Mouse (Mus musculus) midbrain, embryonic 12.5 days (tissue): ENCODE data around the gene Lyzl6. TPM values are rescaled to one million over a fixed set of nuclear protein-coding genes. Genes with fewer than 3 reads are reported as not detected.
"Not testable (repeated sequence)": the region's sequence is repeated elsewhere in the genome, so short reads cannot be mapped to it uniquely, and the experiment has no call there.

Source experiments
- ATAC-seq: fragments of 200-750 bp; cut with Nextera tagmentation; 2 replicates; pipeline ENCODE4 v1.8.0; 2017; ENCODE audit warnings: low read depth, moderate TSS enrichment, moderate library complexity; ENCODE audit not compliant: low FRiP score
- H3K27ac ChIP-seq: fragments of 300-500 bp; sonication (generic); replicated peaks from 2 replicates; pipeline ENCODE4 v1.5.1; 2016; ENCODE audit warnings: mild to moderate bottlenecking
- H3K27me3 ChIP-seq: fragments of 300-500 bp; sonication (generic); 2 replicates; pipeline ENCODE4 v1.6.1; 2016; ENCODE audit warnings: mild to moderate bottlenecking
- H3K36me3 ChIP-seq: fragments of 300-500 bp; sonication (generic); 2 replicates; pipeline ENCODE4 v1.6.1; 2016
- H3K4me1 ChIP-seq: fragments of 300-500 bp; sonication (generic); 2 replicates; pipeline ENCODE4 v1.6.1; 2016
- H3K4me2 ChIP-seq: fragments of 300-500 bp; sonication (generic); replicated peaks from 2 replicates; pipeline ENCODE4 v1.6.1; 2016; ENCODE audit warnings: mild to moderate bottlenecking, moderate library complexity
- H3K4me3 ChIP-seq: fragments of 300-500 bp; sonication (generic); 2 replicates; pipeline ENCODE4 v1.5.1; 2016; ENCODE audit warnings: mild to moderate bottlenecking
- H3K9ac ChIP-seq: fragments of 300-500 bp; sonication (generic); replicated peaks from 2 replicates; pipeline ENCODE4 v1.6.1; 2016; ENCODE audit warnings: mild to moderate bottlenecking, moderate library complexity
- H3K9me3 ChIP-seq: fragments of 300-500 bp; sonication (generic); 2 replicates; pipeline ENCODE4 v1.6.1; 2016; ENCODE audit warnings: mild to moderate bottlenecking
- WGBS: fragments of 180-500 bp; shearing (Covaris S2); methylation state at CpG from one replicate; pipeline ENCODE4 v1.1.7; 2016; 5-methylcytosine and 5-hydroxymethylcytosine counted together
- polyA plus RNA-seq: library from polyadenylated mRNA; unstranded; fragments of >200 nt; fragmentation: Nextera tagmentation; extraction: Ambion mirVana; gene quantifications from 2 replicates; pipeline ENCODE4 v1.2.1, GENCODE M21; 2016

The Lyzl6 gene
- not detected in 2 replicates for polyA plus RNA-seq

- Histone ChIP-seq H3K27me3 (peaks cover 30% of the 10 kb centered on the region), H3K9ac (no peak within 1 kb of the TSS), H3K36me3 (no peaks in the 10 kb centered on the region), H3K4me3 (no peak within 1 kb of the TSS), H3K4me2 (peak within 1 kb of the TSS; percentile 24; the same call in 1 of the 2 replicates), H3K4me1 (no peaks in the 10 kb centered on the region), H3K9me3 (no peaks in the 10 kb centered on the region), H3K27ac (no peak within 1 kb of the TSS)
- ATAC-seq = no peak
- 82% methylated on average over 3 of the region's 3 CpGs for WGBS
Measured at GRCm38 (mm10) chr11:103638790-103639189, at the start of gene Lyzl6. Lyzl6 (minus strand) TSS chr11:103638890.

DNA sequence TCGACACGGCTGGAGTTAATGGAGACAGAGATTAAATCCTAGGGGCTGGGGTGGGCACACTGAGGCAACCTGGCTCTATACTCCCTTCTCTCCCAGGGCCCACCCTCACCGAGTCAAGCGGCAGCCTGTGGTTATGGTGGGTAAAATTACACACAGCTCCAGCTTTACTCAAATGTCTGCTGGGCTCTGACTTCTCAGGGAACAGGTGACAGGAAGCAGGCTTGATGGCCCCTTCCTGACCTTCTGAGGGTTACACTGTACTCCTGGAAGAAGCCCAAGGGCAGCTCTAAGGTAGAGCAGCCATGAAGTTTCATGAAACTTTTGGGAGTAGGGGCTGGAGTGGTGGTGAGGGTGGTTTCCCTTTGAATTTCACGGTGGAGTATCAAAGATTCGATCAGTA is 48.0 kb upstream of the Lyzl6 start:
- 91% methylated on average over 6 of the region's 6 CpGs for WGBS
- no peaks in the 10 kb centered on the region for H3K9me3 ChIP-seq
- H3K27ac ChIP-seq = no peak overlapping the region
- H3K4me1 ChIP-seq = 0 out of 2 replicates have a peak, but pooled peaks cover 11% of the 10 kb centered on the region
- H3K4me3 ChIP-seq = no peak overlapping the region
- H3K27me3 ChIP-seq = no peaks in the 10 kb centered on the region
- no peak overlapping the region for H3K9ac ChIP-seq
- peaks cover 66% of the 10 kb centered on the region for H3K36me3 ChIP-seq
- H3K4me2 ChIP-seq = no peak overlapping the region
- no peak for ATAC-seq

GRCm38 (mm10) chr11:103685261-103685736 is 46.6 kb upstream of the Lyzl6 start:
- Histone ChIP-seq H3K4me3 (no peak overlapping the region), H3K27me3 (no peaks in the 10 kb centered on the region), H3K36me3 (peaks cover 79% of the 10 kb centered on the region), H3K9me3 (no peaks in the 10 kb centered on the region), H3K9ac (no peak overlapping the region), H3K4me1 (0 out of 2 replicates have a peak, but pooled peaks cover 9% of the 10 kb centered on the region), H3K27ac (no peak overlapping the region), H3K4me2 (no peak overlapping the region)
- WGBS = 88% methylated on average over 7 of the region's 7 CpGs
- no peak for ATAC-seq

DNA sequence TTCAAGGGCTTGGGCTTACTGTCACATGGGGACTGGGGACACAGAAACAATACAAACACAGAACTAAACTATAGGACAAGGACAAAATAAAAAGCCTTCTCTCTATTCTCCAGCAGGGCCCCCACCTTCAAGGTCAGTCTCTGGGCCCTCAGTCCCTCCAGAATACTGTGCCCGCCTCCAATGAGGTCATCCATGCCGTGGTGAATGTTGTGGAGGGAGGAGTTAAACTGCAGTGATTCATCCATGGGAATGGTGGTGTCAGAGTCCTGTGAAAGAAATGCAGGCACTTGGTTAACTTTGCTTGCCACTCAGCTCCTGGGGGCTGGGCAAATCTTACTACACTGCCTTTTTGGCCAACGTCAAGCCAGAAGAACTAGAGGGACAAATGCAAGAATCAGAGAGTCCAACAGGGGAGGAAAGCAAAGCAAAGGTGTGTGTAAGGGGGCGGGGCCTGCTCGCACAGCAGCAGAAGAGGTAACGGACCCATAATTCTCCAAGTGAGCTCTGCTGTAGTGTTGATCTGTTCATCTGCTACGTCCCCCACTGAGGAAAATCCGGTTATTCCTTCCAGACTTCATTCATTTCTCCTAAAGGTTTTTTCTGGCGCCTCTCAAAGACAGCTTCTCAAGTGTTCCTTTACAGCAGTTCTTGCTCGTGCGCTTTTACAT is 45.1 kb upstream of the Lyzl6 start:
- H3K9me3 ChIP-seq = no peaks in the 10 kb centered on the region
- no peak overlapping the region for H3K4me3 ChIP-seq
- H3K27ac ChIP-seq = no peak overlapping the region
- ATAC-seq = no peak
- 83% methylated on average over 11 of the region's 11 CpGs for WGBS
- no peaks in the 10 kb centered on the region for H3K4me1 ChIP-seq
- H3K4me2 ChIP-seq = no peak overlapping the region
- peaks cover 91% of the 10 kb centered on the region for H3K36me3 ChIP-seq
- H3K27me3 ChIP-seq = no peaks in the 10 kb centered on the region
- no peak overlapping the region for H3K9ac ChIP-seq

DNA sequence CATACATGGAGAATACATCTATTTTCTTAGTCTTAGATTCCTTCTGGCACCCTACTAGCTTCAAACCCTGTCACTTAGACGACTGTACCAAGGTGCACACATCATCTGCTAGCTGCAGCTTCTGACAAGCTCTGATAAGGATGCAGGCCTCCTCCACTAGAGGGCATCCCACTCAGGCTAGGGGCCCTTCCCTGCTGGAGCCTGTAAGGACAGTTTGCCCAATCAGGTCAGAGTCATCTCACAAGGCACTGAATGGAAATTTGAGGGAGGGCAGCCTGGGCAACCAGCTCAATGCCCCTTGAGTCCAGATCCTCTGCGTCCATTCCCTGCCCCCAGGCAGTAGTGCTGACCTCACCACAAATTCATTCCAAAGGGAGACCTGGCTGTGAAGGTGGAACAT is 38.4 kb upstream of the Lyzl6 start:
- H3K27me3 ChIP-seq, H3K9me3 ChIP-seq, H3K27ac ChIP-seq, H3K9ac ChIP-seq, ATAC-seq, H3K4me2 ChIP-seq, H3K4me1 ChIP-seq, H3K4me3 ChIP-seq: not testable (repeated sequence)
- peaks cover 61% of the 10 kb centered on the region for H3K36me3 ChIP-seq
- WGBS = 33% methylated on average over 2 of the region's 2 CpGs

DNA sequence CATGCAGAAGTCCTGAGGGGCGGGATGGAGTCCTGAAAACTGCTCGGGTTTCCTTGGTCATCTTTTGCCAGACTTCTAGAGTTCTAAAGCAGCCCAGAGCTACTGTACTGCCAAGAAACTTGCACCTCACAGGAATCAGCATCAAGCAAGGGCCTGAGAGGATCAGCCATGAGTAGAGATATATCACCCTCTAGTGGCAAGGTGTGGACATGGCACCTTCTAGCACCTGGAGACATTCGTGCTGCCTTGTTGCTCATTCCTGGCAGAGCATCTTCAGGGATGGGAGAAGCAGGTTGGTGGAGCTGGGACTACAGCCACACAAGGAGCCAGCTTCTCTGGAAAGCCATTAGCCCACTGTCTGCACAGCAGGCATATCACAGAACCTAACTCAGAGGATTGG is 36.9 kb upstream of the Lyzl6 start:
- H3K9me3 ChIP-seq = no peaks in the 10 kb centered on the region
- H3K4me3 ChIP-seq = no peak overlapping the region
- no peak overlapping the region for H3K27ac ChIP-seq
- no peaks in the 10 kb centered on the region for H3K4me1 ChIP-seq
- H3K27me3 ChIP-seq = no peaks in the 10 kb centered on the region
- 43% methylated on average over 3 of the region's 3 CpGs for WGBS
- H3K36me3 ChIP-seq = peaks cover 48% of the 10 kb centered on the region
- H3K9ac ChIP-seq = no peak overlapping the region
- ATAC-seq = no peak
- no peak overlapping the region for H3K4me2 ChIP-seq

DNA sequence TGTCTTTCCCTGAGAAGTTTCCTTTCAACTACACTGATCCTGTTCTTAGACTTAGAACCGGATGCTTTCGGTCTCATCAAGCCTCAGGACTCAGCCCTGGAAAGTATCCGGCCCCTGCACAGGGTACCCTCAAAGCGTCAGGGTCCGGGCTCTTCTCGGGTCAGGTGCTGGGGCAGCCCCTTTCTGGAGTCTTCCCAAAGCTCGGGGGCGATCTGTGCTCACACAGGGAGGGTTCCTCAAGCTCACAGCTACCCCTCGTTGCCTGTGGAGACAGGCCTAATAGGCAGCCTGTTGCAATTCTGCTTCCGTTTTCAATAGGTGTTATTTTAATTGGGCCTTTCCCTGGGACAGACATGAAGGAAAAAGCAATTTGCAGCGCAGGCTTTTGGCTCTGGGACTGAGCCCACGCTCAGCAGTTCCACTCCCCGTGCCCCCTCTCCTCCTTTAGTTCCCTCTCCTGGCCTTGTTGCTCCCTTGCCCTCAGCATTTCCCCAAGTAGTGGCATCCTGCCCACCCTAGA is 28.3 kb upstream of the Lyzl6 start:
- H3K4me1 ChIP-seq = peaks cover 17% of the 10 kb centered on the region
- H3K4me3 ChIP-seq = no peak overlapping the region
- no peak overlapping the region for H3K9ac ChIP-seq
- no peak for ATAC-seq
- H3K27ac ChIP-seq = no peak overlapping the region
- WGBS = 50% methylated on average over 13 of the region's 13 CpGs
- H3K4me2 ChIP-seq = no peak overlapping the region
- no peaks in the 10 kb centered on the region for H3K9me3 ChIP-seq
- H3K27me3 ChIP-seq = peaks cover 36% of the 10 kb centered on the region
- H3K36me3 ChIP-seq = no peaks in the 10 kb centered on the region

- no peak overlapping the region for H3K9ac ChIP-seq
- peak overlapping the region; percentile 21 for H3K4me2 ChIP-seq
- peaks cover 17% of the 10 kb centered on the region for H3K4me1 ChIP-seq
- peaks cover 36% of the 10 kb centered on the region for H3K27me3 ChIP-seq
- ATAC-seq = 0 out of 2 replicates have a peak, but pooled peaks have one; percentile 34
- H3K9me3 ChIP-seq = no peaks in the 10 kb centered on the region
- 16% methylated on average over 10 of the region's 10 CpGs for WGBS
- no peak overlapping the region for H3K4me3 ChIP-seq
- H3K36me3 ChIP-seq = no peaks in the 10 kb centered on the region
- no peak overlapping the region for H3K27ac ChIP-seq
Measured at GRCm38 (mm10) chr11:103666181-103666906, 27.7 kb upstream of the Lyzl6 start.

DNA sequence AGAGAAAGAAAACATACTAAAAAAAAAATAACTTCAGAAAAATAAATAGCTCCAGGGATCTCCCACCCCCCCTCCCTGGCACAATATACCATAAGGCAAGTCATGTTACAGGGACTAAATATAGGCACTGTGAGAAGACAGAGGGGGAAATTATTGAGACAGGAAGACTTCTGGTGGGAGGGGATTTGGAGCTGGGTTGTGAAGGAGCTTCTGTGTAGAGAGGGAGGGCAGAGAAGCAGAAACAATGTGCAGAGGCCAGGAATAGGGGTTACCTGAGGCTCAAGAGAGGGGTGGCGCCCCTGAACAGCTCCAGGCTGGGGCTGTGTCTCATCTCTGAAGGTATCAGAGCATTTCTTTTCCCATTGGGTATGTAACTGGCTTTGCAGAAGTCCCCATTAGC is 27.0 kb upstream of the Lyzl6 start:
- WGBS = 45% methylated on average over 1 of the region's 1 CpGs
- no peak overlapping the region for H3K9ac ChIP-seq
- H3K4me1 ChIP-seq = peaks cover 17% of the 10 kb centered on the region
- H3K27me3 ChIP-seq = peaks cover 36% of the 10 kb centered on the region
- 0 out of 2 replicates have a peak overlapping the region, but pooled peaks have one; percentile 39 for H3K27ac ChIP-seq
- peak overlapping the region; percentile 21; the same call in 1 of the 2 replicates for H3K4me2 ChIP-seq
- H3K36me3 ChIP-seq = no peaks in the 10 kb centered on the region
- no peak for ATAC-seq
- H3K4me3 ChIP-seq = no peak overlapping the region
- H3K9me3 ChIP-seq = no peaks in the 10 kb centered on the region

- WGBS = 88% methylated on average over 8 of the region's 8 CpGs
- peaks cover 36% of the 10 kb centered on the region for H3K27me3 ChIP-seq
Measured at GRCm38 (mm10) chr11:103663119-103663518, 24.4 kb upstream of the Lyzl6 start.

GRCm38 (mm10) chr11:103662546-103662945 is 23.9 kb upstream of the Lyzl6 start:
- no peak overlapping the region for H3K4me2 ChIP-seq
- H3K27ac ChIP-seq = no peak overlapping the region
- no peak for ATAC-seq
- no peak overlapping the region for H3K4me3 ChIP-seq
- 88% methylated on average over 5 of the region's 5 CpGs for WGBS
- no peaks in the 10 kb centered on the region for H3K9me3 ChIP-seq
- no peak overlapping the region for H3K9ac ChIP-seq
- H3K4me1 ChIP-seq = peaks cover 17% of the 10 kb centered on the region
- H3K36me3 ChIP-seq = no peaks in the 10 kb centered on the region
- H3K27me3 ChIP-seq = peaks cover 36% of the 10 kb centered on the region

More at GRCm38 (mm10) chr11:103663119-103663518, 24.4 kb upstream of the Lyzl6 start:
- H3K9me3 ChIP-seq = no peaks in the 10 kb centered on the region
- no peak overlapping the region for H3K9ac ChIP-seq
- no peak overlapping the region for H3K27ac ChIP-seq
- peaks cover 17% of the 10 kb centered on the region for H3K4me1 ChIP-seq
- ATAC-seq = no peak
- no peaks in the 10 kb centered on the region for H3K36me3 ChIP-seq
- H3K4me3 ChIP-seq = no peak overlapping the region
- H3K4me2 ChIP-seq = no peak overlapping the region

DNA sequence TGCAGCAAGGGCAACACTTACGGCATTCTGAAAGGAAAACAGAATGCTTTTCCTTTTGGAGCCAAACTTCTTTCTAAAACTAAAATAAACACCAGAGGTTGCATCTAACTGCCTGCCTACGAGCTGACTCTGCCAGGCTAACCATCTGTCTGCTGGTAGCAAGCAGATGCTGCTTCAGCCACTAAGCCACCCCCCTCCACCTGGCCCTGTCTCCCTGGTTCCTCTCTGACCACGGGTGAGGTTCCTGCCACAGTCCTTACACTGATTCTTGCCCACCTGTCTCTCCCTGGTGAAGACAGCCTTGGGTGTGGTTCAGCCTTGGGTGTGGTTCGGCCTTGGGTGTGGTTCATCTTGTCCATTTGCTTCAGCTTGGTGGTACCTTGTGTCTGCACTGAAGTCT is 23.2 kb upstream of the Lyzl6 start:
- Histone ChIP-seq H3K4me2 (no peak overlapping the region), H3K9ac (no peak overlapping the region), H3K27me3 (peaks cover 36% of the 10 kb centered on the region), H3K4me1 (peaks cover 13% of the 10 kb centered on the region), H3K27ac (no peak overlapping the region), H3K4me3 (no peak overlapping the region), H3K9me3 (no peaks in the 10 kb centered on the region), H3K36me3 (no peaks in the 10 kb centered on the region)
- WGBS = 56% methylated on average over 4 of the region's 4 CpGs
- no peak for ATAC-seq
